Mouse (Mus musculus): ENCODE data around the gene Scn2b.

GRCm38 (mm10) chr9:45140945-45141344 is 23.4 kb downstream of the Scn2b start:
- TF ChIP-seq CTCF (IDR thresholded peaks at IDR 0.05; ENCODE audit: borderline replicate concordance, control insufficient read depth, extremely low read depth, insufficient read depth, low read length, poor library complexity) (no peak), POLR2A (IDR thresholded peaks at IDR 0.05; ENCODE audit: control insufficient read depth, extremely low read depth, insufficient read depth, low read length, poor library complexity) (no peak)
